Mouse (Mus musculus) gastrocnemius, postnatal 4 days (tissue): ENCODE measurements around the gene Trak2. TPM values are rescaled to one million over a fixed set of nuclear protein-coding genes. Genes with fewer than 3 reads are reported as not detected.
"Not testable (repeated sequence)": the region's sequence is repeated elsewhere in the genome, so short reads cannot be mapped to it uniquely, and the experiment has no call there.

Experiments used
- DNase-seq, 2 experiments: peaks; one replicate each; pipeline ENCODE4 v3.0.0; 2021 to 2022; ENCODE audit warnings: low spot score in 2 of 2, mixed read lengths in 2 of 2
- total RNA-seq, 2 experiments: library from RNA; stranded (reverse); gene quantifications; 2 replicates each; pipeline ENCODE4 v1.2.3; 2021

The Trak2 gene
- total RNA-seq, 2 experiments from 2014 or later: 52.4 to 56.7 TPM

GRCm38 (mm10) chr1:58890697-58891290 is 82.4 kb downstream of the Trak2 start:
- peak in 1 of 2 experiments; percentile 2 for DNase-seq

- peak in 1 of 2 experiments; percentile 3 for DNase-seq
Observed at GRCm38 (mm10) chr1:58889826-58890546, 83.2 kb downstream of the Trak2 start.

- peak in 1 of 2 experiments; percentile 1 for DNase-seq
Observed at GRCm38 (mm10) chr1:58885646-58886045, 87.6 kb downstream of the Trak2 start.

GRCm38 (mm10) chr1:58883279-58883678 is 90.0 kb downstream of the Trak2 start:
- DNase-seq: peak in 1 of 2 experiments; percentile 2

- not testable (repeated sequence) for DNase-seq
Observed at GRCm38 (mm10) chr1:58879291-58879690, 93.9 kb downstream of the Trak2 start.

- DNase-seq: peak in 1 of 2 experiments; percentile 4
Observed at GRCm38 (mm10) chr1:58876500-58876899, 96.7 kb downstream of the Trak2 start.

GRCm38 (mm10) chr1:58860586-58860985 is 112.6 kb downstream of the Trak2 start:
- DNase-seq: not testable (repeated sequence)

- DNase-seq: not testable (repeated sequence)
Observed at GRCm38 (mm10) chr1:58859738-58860365, 113.4 kb downstream of the Trak2 start.

GRCm38 (mm10) chr1:58859131-58859530 is 114.1 kb downstream of the Trak2 start:
- not testable (repeated sequence) for DNase-seq

- not testable (repeated sequence) for DNase-seq
Observed at GRCm38 (mm10) chr1:58856811-58857210, 116.4 kb downstream of the Trak2 start.

Other genes with a start within 250 kb of the Trak2 start
- 10 to 100 TPM; 14.2 to 16.2 TPM for gene Casp8, start 178.1 kb downstream of the Trak2 start, total RNA-seq
- gene Stradb, start 92 bp upstream of the Trak2 start, total RNA-seq: 10 to 100 TPM; 69.6 to 81.9 TPM
- not detected for gene C2cd6, start 121.5 kb upstream of the Trak2 start, total RNA-seq
- 10 to 100 TPM; 11.2 to 12.7 TPM for gene Tmem237, start 147.0 kb upstream of the Trak2 start, total RNA-seq
- under 1 TPM; 0.37 to 0.52 TPM for gene Mpp4, start 190.0 kb upstream of the Trak2 start, total RNA-seq